Mouse (Mus musculus) olfactory bulb, adult 2 months (tissue): Measurements from ENCODE around the gene Tulp2.

Experiments used
- CTCF ChIP-seq: fragments of 200-500 bp; IDR thresholded peaks from 2 replicates; pipeline ENCODE4 v1.5.1; 2012; ENCODE audit warnings: low read depth, mild to moderate bottlenecking, low read length, moderate library complexity; ENCODE audit not compliant: insufficient read depth
- POLR2A ChIP-seq: fragments of 200-500 bp; IDR thresholded peaks from 2 replicates; pipeline ENCODE4 v1.6.1; 2012; ENCODE audit warnings: mild to moderate bottlenecking, low read depth, low read length, moderate library complexity; ENCODE audit not compliant: insufficient read depth

GRCm38 (mm10) chr7:45535676-45536075 lies 54.0 kb downstream of the Tulp2 start:
- no peak for TF ChIP-seq POLR2A
- TF ChIP-seq CTCF: no peak
